Mouse (Mus musculus) stomach, postnatal 0 days (tissue): ENCODE data around the gene Otp. TPM values are rescaled to one million over a fixed set of nuclear protein-coding genes. Genes with fewer than 3 reads are reported as not detected.
A peak's percentile ranks its signal among the peaks of the same experiment; 100 is the strongest.

Source experiments
- ATAC-seq: fragments of 200-750 bp; cut with Nextera tagmentation; 2 replicates; pipeline ENCODE4 v1.8.0; 2017; ENCODE audit not compliant: low FRiP score, low TSS enrichment
- DNase-seq: peaks from one replicate; pipeline ENCODE4 v3.0.0-alpha.2; 2016; ENCODE audit warnings: low spot score
- H3K27ac ChIP-seq: fragments of 300-500 bp; sonication (generic); replicated peaks from 2 replicates; pipeline ENCODE4 v1.5.1; 2014; ENCODE audit warnings: mild to moderate bottlenecking, control low read depth
- H3K27me3 ChIP-seq: fragments of 300-500 bp; sonication (generic); 2 replicates; pipeline ENCODE4 v1.6.1; 2014; ENCODE audit warnings: low read length; ENCODE audit not compliant: control insufficient read depth, insufficient read depth
- H3K36me3 ChIP-seq: fragments of 300-500 bp; sonication (generic); 2 replicates; pipeline ENCODE4 v1.6.1; 2014; ENCODE audit warnings: low read length, mixed read lengths; ENCODE audit not compliant: control insufficient read depth, insufficient read depth
- H3K4me1 ChIP-seq: fragments of 300-500 bp; sonication (generic); replicated peaks from 2 replicates; pipeline ENCODE4 v1.6.1; 2014; ENCODE audit warnings: antibody characterized with exemption; ENCODE audit not compliant: control insufficient read depth, insufficient read depth
- H3K4me2 ChIP-seq: fragments of 300-500 bp; sonication (generic); replicated peaks from 2 replicates; pipeline ENCODE4 v1.6.1; 2014; ENCODE audit warnings: low read depth, mild to moderate bottlenecking, control low read depth, moderate library complexity
- H3K4me3 ChIP-seq: fragments of 300-500 bp; sonication (generic); 2 replicates; pipeline ENCODE4 v1.5.1; 2014; ENCODE audit warnings: low read depth, low read length, control low read depth
- H3K9ac ChIP-seq: fragments of 300-500 bp; sonication (generic); 2 replicates; pipeline ENCODE4 v1.6.1; 2014; ENCODE audit warnings: mild to moderate bottlenecking, low read length, control low read depth, mixed read lengths
- H3K9me3 ChIP-seq: fragments of 300-500 bp; sonication (generic); 2 replicates; pipeline ENCODE4 v1.6.1; 2016; ENCODE audit warnings: low read length; ENCODE audit not compliant: control insufficient read depth
- CTCF ChIP-seq: IDR thresholded peaks from 2 replicates; pipeline ENCODE4 v1.5.1; 2016; ENCODE audit warnings: antibody characterized with exemption, low read depth, mild to moderate bottlenecking, moderate library complexity
- EP300 ChIP-seq: optimal IDR thresholded peaks from 2 replicates; pipeline ENCODE3; 2016; ENCODE audit warnings: antibody characterized with exemption
- WGBS: fragments of 180-500 bp; shearing (Covaris S2); extraction: QIAGEN DNeasy Blood & Tissue Kit; methylation state at CpG from one replicate; pipeline ENCODE4 v1.1.7; 2014; 5-methylcytosine and 5-hydroxymethylcytosine counted together
- polyA plus RNA-seq: library from polyadenylated mRNA; unstranded; fragments of >200 nt; fragmentation: Nextera tagmentation; extraction: Ambion mirVana; gene quantifications from 2 replicates; pipeline ENCODE4 v1.2.1, GENCODE M21; 2015

Otp gene
- polyA plus RNA-seq, 1 experiment from 2014 or later, result not detected

DNA sequence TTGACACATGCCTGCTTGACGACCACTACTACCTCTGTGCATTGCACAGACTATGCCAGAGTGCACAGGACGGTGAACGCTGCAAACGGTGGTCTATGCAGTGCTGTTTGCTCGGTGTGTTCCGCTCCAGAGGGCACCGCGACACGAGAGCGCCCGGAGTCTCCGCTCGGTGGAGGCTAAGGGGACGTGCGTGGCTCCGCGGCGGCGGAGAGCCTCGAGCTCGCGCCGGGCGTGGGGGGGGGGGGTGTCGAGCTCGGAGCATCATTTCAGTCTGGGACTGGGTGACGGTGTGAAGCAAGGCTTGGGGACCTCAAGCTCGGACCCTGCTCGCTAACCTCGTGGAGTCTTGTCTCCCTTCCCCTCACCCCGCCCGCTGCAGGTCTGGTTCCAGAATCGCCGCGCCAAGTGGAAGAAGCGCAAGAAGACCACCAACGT, 7.3 kb downstream of the Otp start:
- Histone ChIP-seq H3K27me3 (peaks cover 33% of the 10 kb centered on the region), H3K4me3 (peak overlapping the region; percentile 37), H3K36me3 (no peaks in the 10 kb centered on the region), H3K4me1 (0 out of 2 replicates have a peak, but pooled peaks cover 4% of the 10 kb centered on the region), H3K9me3 (no peaks in the 10 kb centered on the region), H3K9ac (no peak overlapping the region), H3K27ac (no peak overlapping the region), H3K4me2 (peak overlapping the region; percentile 69)
- 1% methylated on average over 37 of the region's 37 CpGs for WGBS
- ATAC-seq (peak; percentile 29; the same call in 1 of the 2 replicates), DNase-seq (no peak)
- TF ChIP-seq EP300 (no peak), CTCF (no peak)

DNA sequence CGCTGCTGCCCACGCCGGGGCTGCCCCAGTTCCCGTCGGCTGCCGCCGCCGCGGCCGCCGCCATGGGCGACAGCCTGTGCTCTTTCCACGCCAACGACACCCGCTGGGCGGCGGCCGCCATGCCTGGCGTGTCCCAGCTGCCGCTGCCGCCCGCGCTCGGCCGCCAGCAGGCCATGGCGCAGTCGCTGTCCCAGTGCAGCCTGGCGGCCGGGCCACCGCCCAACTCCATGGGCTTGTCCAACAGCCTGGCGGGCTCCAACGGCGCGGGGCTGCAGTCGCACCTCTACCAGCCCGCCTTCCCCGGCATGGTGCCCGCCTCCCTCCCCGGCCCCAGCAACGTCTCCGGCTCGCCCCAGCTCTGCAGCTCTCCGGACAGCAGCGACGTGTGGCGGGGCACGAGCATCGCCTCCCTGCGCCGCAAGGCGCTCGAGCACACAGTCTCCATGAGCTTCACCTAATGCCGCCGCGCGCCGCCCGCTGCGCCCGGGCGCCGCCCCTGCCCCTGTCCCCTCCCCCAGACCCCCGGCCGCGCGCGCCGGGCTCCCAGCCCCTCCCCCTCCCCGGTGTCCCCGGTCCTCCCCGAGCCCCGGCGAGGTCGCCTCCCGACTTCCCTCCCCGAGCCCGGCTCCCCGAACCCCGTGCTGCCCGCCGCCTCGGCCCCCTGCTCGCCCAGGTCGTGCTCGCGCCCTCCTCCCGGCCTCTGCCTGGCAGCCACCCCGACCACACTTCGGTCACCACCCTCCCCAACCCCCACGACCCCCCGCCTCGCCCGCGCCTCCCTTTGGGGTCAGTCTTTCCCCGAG, 8.0 kb downstream of the Otp start:
- H3K9me3 ChIP-seq, result no peaks in the 10 kb centered on the region
- 0 out of 2 replicates have a peak, but pooled peaks cover 4% of the 10 kb centered on the region for H3K4me1 ChIP-seq
- H3K27me3 ChIP-seq, result peaks cover 36% of the 10 kb centered on the region
- under 1% methylated on average over 57 of the region's 95 CpGs for WGBS
- TF ChIP-seq EP300 (no peak), CTCF (no peak)
- no peaks in the 10 kb centered on the region for H3K36me3 ChIP-seq
- H3K4me3 ChIP-seq, result peak overlapping the region; percentile 37
- DNase-seq (peak; percentile 53), ATAC-seq (peak; percentile 35; the same call in 1 of the 2 replicates)
- no peak overlapping the region for H3K27ac ChIP-seq
- peak overlapping the region; percentile 69 for H3K4me2 ChIP-seq
- no peak overlapping the region for H3K9ac ChIP-seq

DNA sequence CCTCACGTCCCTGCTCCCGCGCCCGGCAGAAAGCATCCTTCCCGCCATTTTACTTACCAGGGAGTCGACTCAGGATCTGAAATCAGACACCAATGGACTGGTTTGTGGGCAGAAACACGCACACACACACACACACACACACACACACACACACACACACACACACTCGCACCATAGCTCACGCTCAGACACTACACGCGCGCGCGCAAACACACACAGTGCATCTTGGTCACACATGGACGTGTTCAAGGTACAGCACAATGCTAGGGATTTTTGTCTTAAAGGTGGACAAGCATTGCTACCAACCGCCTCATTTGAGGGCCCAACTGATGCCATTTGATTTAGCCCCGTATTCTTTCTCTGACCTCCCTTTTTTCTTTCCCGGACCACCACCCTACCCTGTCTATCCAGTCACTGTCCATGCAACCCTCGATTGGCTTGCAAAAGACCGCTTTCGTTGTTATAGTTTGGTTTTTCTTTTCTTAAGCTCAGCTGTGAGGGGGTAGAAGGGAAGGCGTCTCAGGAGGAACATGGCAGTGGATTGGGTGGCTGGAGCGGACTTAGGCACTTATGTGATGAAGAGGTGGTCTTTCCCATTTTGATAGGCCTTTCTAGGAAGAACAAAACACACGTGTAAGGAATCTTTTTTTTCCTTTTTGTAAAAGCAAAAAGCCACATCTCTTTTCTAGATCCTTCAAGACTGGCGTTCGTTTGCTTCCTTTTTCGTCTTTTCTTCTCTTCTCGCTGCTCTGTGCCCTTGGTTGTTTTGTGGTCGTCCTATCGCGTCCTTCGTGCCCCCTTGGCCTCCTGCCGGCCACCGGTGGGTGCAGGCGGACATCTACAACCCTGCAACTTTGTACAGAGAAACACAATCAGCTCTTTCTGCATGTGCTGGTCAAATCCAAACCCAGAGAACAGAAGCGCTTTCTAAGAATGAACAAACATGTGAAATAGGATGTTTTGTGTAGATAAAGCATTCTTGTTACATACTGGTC, 8.9 kb downstream of the Otp start:
- no peak for DNase-seq
- WGBS, result 5% methylated on average over 36 of the region's 36 CpGs
- Histone ChIP-seq H3K4me2 (peak overlapping the region; percentile 69), H3K9me3 (no peaks in the 10 kb centered on the region), H3K27ac (no peak overlapping the region), H3K36me3 (no peaks in the 10 kb centered on the region), H3K9ac (no peak overlapping the region), H3K4me1 (0 out of 2 replicates have a peak, but pooled peaks cover 4% of the 10 kb centered on the region), H3K4me3 (peak overlapping the region; percentile 37; the same call in 1 of the 2 replicates), H3K27me3 (peaks cover 38% of the 10 kb centered on the region)
- TF ChIP-seq CTCF, result no peak
- no peak for TF ChIP-seq EP300
- ATAC-seq, result no peak; the same call in 1 of the 2 replicates

DNA sequence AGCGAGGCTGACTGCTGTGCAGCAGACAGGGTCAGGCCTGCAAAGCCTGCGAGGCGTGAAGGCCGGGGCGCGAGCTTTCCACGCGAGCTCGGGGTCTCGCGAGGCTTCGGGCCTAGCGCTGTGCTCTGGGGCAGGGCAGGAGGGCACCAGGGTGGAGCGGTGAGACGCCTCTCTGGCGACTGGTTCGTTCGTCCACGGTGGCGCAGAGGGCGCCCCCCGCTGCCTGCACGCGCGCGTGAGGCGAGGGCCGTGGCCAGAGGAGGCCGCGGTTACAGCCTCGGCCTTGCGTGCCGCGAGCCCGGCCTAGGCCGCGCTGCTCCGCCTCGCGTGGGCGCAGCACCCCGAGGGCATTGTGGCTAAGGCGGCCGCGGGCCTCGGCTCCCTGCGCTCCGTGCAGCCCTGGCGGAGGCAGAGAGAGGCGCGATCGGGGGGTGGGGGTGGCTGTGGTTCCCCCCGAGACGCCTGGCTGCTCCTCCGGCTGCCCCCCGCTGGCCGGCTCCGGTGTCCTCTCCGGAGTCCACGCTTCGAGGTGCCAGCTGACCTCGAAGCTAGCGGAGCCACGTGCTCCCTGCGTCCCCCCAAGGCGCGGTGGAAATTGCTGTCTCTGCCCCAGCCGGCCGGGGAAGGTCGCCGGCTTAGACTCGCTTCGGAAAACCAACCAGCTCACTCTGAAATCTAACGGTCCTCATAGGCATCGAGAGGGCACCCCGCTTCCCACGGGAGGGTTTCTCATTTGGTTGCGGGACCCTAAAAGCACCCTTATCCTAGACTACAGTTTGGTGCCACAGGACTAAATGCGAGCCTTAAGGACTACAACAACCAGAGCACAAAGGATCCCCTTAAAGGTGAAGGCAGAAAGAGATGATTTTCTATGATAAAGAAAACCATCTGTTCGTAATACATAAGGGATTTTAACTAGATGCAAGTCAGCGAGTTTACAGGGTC, 10.2 kb downstream of the Otp start:
- ATAC-seq, result peak; percentile 38; the same call in 1 of the 2 replicates

DNA sequence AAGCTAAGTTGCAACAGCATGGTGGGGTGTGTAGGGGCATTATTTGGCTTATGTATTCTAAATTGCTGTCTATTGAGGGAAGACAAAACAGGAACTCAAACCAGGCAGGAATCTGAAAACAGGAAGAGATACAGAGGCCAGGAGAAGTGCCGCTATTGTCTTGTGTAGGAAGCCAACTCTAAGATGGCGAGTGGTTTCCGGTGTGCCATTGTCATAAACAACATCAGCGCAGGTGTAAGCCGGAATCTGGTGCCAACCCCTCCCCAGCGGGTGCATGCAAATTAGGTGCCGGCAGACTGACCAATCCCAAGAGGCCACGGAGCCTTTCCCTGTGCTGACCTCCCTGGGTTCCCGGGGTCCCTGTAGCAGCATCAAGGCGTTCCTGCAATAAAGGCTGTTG, 32.4 kb downstream of the Otp start:
- Histone ChIP-seq H3K4me2 (no peak overlapping the region), H3K4me1 (no peaks in the 10 kb centered on the region), H3K4me3 (no peak overlapping the region), H3K36me3 (no peaks in the 10 kb centered on the region), H3K27ac (no peak overlapping the region), H3K9ac (no peak overlapping the region), H3K9me3 (no peaks in the 10 kb centered on the region), H3K27me3 (no peaks in the 10 kb centered on the region)
- TF ChIP-seq CTCF (no peak), EP300 (no peak)
- DNase-seq (no peak), ATAC-seq (no peak)
- 85% methylated on average over 10 of the region's 10 CpGs for WGBS

More for the DNA sequence above, 10.2 kb downstream of the Otp start:
- H3K4me2 ChIP-seq, result peak overlapping the region; percentile 29
- H3K4me3 ChIP-seq, result peak overlapping the region; percentile 24
- peaks cover 37% of the 10 kb centered on the region for H3K27me3 ChIP-seq
- no peaks in the 10 kb centered on the region for H3K9me3 ChIP-seq
- TF ChIP-seq CTCF (no peak), EP300 (no peak)
- 3% methylated on average over 44 of the region's 81 CpGs for WGBS
- no peak overlapping the region for H3K9ac ChIP-seq
- H3K36me3 ChIP-seq, result no peaks in the 10 kb centered on the region
- DNase-seq, result no peak
- 0 out of 2 replicates have a peak, but pooled peaks cover 4% of the 10 kb centered on the region for H3K4me1 ChIP-seq
- no peak overlapping the region for H3K27ac ChIP-seq
